Mouse (Mus musculus) embryonic fibroblast, embryonic 13.5 days (primary cell): Measurements from ENCODE around the gene Blm. TPM values are rescaled to one million over a fixed set of nuclear protein-coding genes. Genes with fewer than 3 reads are reported as not detected.
"Not testable (repeated sequence)": the region's sequence is repeated elsewhere in the genome, so short reads cannot be mapped to it uniquely, and the experiment has no call there.

Experiments
- H3K27ac ChIP-seq: 2 replicates; pipeline ENCODE4 v1.5.1; 2012; ENCODE audit warnings: low read length, control low read depth, inconsistent platforms; ENCODE audit not compliant: insufficient read depth
- H3K4me1 ChIP-seq: 2 replicates; pipeline ENCODE4 v1.6.1; 2011; ENCODE audit warnings: low read length; ENCODE audit not compliant: control insufficient read depth, insufficient read depth
- H3K4me3 ChIP-seq: 2 replicates; pipeline ENCODE4 v1.5.1; 2011; ENCODE audit warnings: mild to moderate bottlenecking, control low read depth, low read length; ENCODE audit not compliant: insufficient read depth
- CTCF ChIP-seq: IDR thresholded peaks from 2 replicates; pipeline ENCODE4 v1.5.1; 2011; ENCODE audit warnings: mild to moderate bottlenecking, control low read depth, low read length, moderate library complexity, borderline replicate concordance; ENCODE audit not compliant: insufficient read depth
- POLR2A ChIP-seq: IDR thresholded peaks from 2 replicates; pipeline ENCODE4 v1.6.1; 2011; ENCODE audit warnings: low read depth, mild to moderate bottlenecking, control low read depth, low read length, moderate library complexity
- polyA plus RNA-seq: library from polyadenylated mRNA; stranded (reverse); fragments of >200 nt; gene quantifications from 2 replicates; pipeline ENCODE4 v1.2.4, GENCODE M21; 2011; ENCODE audit warnings: low read depth; ENCODE audit not compliant: missing spikeins, insufficient read length

Blm gene
- polyA plus RNA-seq, 1 experiment: 25.0 TPM

- peaks cover 3% of the 10 kb centered on the region for H3K4me1 ChIP-seq
- H3K4me3 ChIP-seq: no peak overlapping the region
- no peak overlapping the region for H3K27ac ChIP-seq
- no peak for TF ChIP-seq POLR2A
- TF ChIP-seq CTCF: no peak
Measured at GRCm38 (mm10) chr7:80531087-80531486, 3.8 kb downstream of the Blm start.

- no peak for TF ChIP-seq POLR2A
- TF ChIP-seq CTCF: no peak
- H3K4me3 ChIP-seq: no peak overlapping the region
- H3K27ac ChIP-seq: no peak overlapping the region
- peaks cover 3% of the 10 kb centered on the region for H3K4me1 ChIP-seq
Measured at GRCm38 (mm10) chr7:80530646-80531045, 4.3 kb downstream of the Blm start.

- Histone ChIP-seq H3K4me3 (no peak overlapping the region), H3K4me1 (no peaks in the 10 kb centered on the region), H3K27ac (no peak overlapping the region)
- TF ChIP-seq CTCF: no peak
Measured at GRCm38 (mm10) chr7:80526698-80527097, 8.2 kb downstream of the Blm start.

- no peak overlapping the region for H3K4me3 ChIP-seq
- no peak overlapping the region for H3K27ac ChIP-seq
- no peaks in the 10 kb centered on the region for H3K4me1 ChIP-seq
- no peak for TF ChIP-seq POLR2A
- TF ChIP-seq CTCF: no peak
Measured at GRCm38 (mm10) chr7:80512408-80513085, 22.4 kb downstream of the Blm start.

- H3K27ac ChIP-seq, H3K4me3 ChIP-seq, H3K4me1 ChIP-seq: not testable (repeated sequence)
Measured at GRCm38 (mm10) chr7:80507697-80508096, 27.2 kb downstream of the Blm start.

- no peak overlapping the region for H3K4me3 ChIP-seq
- no peak overlapping the region for H3K27ac ChIP-seq
- no peaks in the 10 kb centered on the region for H3K4me1 ChIP-seq
- no peak for TF ChIP-seq POLR2A
- TF ChIP-seq CTCF: no peak
Measured at GRCm38 (mm10) chr7:80506007-80506406, 28.9 kb downstream of the Blm start.

GRCm38 (mm10) chr7:80504920-80505319, 30.0 kb downstream of the Blm start:
- H3K4me3 ChIP-seq: no peak overlapping the region
- no peak for TF ChIP-seq CTCF
- no peak for TF ChIP-seq POLR2A
- no peaks in the 10 kb centered on the region for H3K4me1 ChIP-seq
- no peak overlapping the region for H3K27ac ChIP-seq

- Histone ChIP-seq H3K4me3 (no peak overlapping the region), H3K4me1 (no peaks in the 10 kb centered on the region), H3K27ac (no peak overlapping the region)
- TF ChIP-seq CTCF: no peak
- TF ChIP-seq POLR2A: no peak
Measured at GRCm38 (mm10) chr7:80501006-80501405, 33.9 kb downstream of the Blm start.

- no peak for TF ChIP-seq CTCF
- no peak for TF ChIP-seq POLR2A
- H3K4me1 ChIP-seq: no peaks in the 10 kb centered on the region
Measured at GRCm38 (mm10) chr7:80500099-80500498, 34.8 kb downstream of the Blm start.

GRCm38 (mm10) chr7:80499190-80499962, 35.5 kb downstream of the Blm start:
- H3K4me3 ChIP-seq: no peak overlapping the region

More at GRCm38 (mm10) chr7:80500099-80500498, 34.8 kb downstream of the Blm start:
- H3K27ac ChIP-seq: no peak overlapping the region
- H3K4me3 ChIP-seq: no peak overlapping the region

More at GRCm38 (mm10) chr7:80499190-80499962, 35.5 kb downstream of the Blm start:
- no peak for TF ChIP-seq CTCF
- no peak for TF ChIP-seq POLR2A
- Histone ChIP-seq H3K4me1 (no peaks in the 10 kb centered on the region), H3K27ac (no peak overlapping the region)
